Mouse (Mus musculus) small intestine, adult 2 months (tissue): ENCODE results near the gene Cdhr3.

Experiments
- CTCF ChIP-seq: fragments of 200-500 bp; IDR thresholded peaks from 2 replicates; pipeline ENCODE4 v1.5.1; 2012; ENCODE audit warnings: low read depth, mild to moderate bottlenecking, control low read depth, inconsistent platforms, low read length, moderate library complexity, mixed read lengths; ENCODE audit not compliant: insufficient replicate concordance, insufficient read length; ENCODE audit errors: extremely low read depth
- POLR2A ChIP-seq: fragments of 200-500 bp; IDR thresholded peaks from 2 replicates; pipeline ENCODE4 v1.6.1; 2012; ENCODE audit warnings: low read depth, mild to moderate bottlenecking, control low read depth, inconsistent platforms, low read length, moderate library complexity

- TF ChIP-seq POLR2A (no peak), CTCF (no peak)
These were observed 479 bp downstream of the Cdhr3 start for GRCm38 (mm10) chr12:33092196-33092595.
